Mouse (Mus musculus) neural tube, embryonic 15.5 days (tissue): ENCODE measurements around the gene Tmigd1. TPM values are rescaled to one million over a fixed set of nuclear protein-coding genes. Genes with fewer than 3 reads are reported as not detected.

Experiments used
- ATAC-seq: fragments of 200-750 bp; cut with Nextera tagmentation; 2 replicates; pipeline ENCODE4 v1.8.0; 2017; ENCODE audit warnings: mild to moderate bottlenecking, moderate TSS enrichment, moderate library complexity; ENCODE audit not compliant: low FRiP score
- H3K27ac ChIP-seq: fragments of 300-500 bp; sonication (generic); replicated peaks from 2 replicates; pipeline ENCODE4 v1.5.1; 2015; ENCODE audit warnings: mild to moderate bottlenecking, inconsistent platforms
- H3K27me3 ChIP-seq: fragments of 300-500 bp; sonication (generic); replicated peaks from 2 replicates; pipeline ENCODE4 v1.6.1; 2015; ENCODE audit warnings: inconsistent platforms
- H3K36me3 ChIP-seq: fragments of 300-500 bp; sonication (generic); 2 replicates; pipeline ENCODE4 v1.6.1; 2015; ENCODE audit warnings: inconsistent platforms
- H3K4me1 ChIP-seq: fragments of 300-500 bp; sonication (generic); 2 replicates; pipeline ENCODE4 v1.6.1; 2015; ENCODE audit warnings: inconsistent platforms
- H3K4me2 ChIP-seq: fragments of 300-500 bp; sonication (generic); 2 replicates; pipeline ENCODE4 v1.6.1; 2015; ENCODE audit warnings: inconsistent platforms, mild to moderate bottlenecking, moderate library complexity
- H3K4me3 ChIP-seq: fragments of 300-500 bp; sonication (generic); replicated peaks from 2 replicates; pipeline ENCODE4 v1.5.1; 2015; ENCODE audit warnings: mild to moderate bottlenecking, inconsistent platforms
- H3K9ac ChIP-seq: fragments of 300-500 bp; sonication (generic); replicated peaks from 2 replicates; pipeline ENCODE4 v1.6.1; 2015; ENCODE audit warnings: mild to moderate bottlenecking, inconsistent platforms
- H3K9me3 ChIP-seq: fragments of 300-500 bp; sonication (generic); replicated peaks from 2 replicates; pipeline ENCODE4 v1.6.1; 2016; ENCODE audit warnings: inconsistent platforms
- WGBS: fragments of 180-500 bp; shearing (Covaris S2); methylation state at CpG from one replicate; pipeline ENCODE4 v1.1.7; 2015; ENCODE audit warnings: mixed read lengths; 5-methylcytosine and 5-hydroxymethylcytosine counted together
- polyA plus RNA-seq: library from polyadenylated mRNA; unstranded; fragments of >200 nt; fragmentation: Nextera tagmentation; extraction: Ambion mirVana; gene quantifications from 2 replicates; pipeline ENCODE4 v1.2.1, GENCODE M21; 2015

Tmigd1 gene
- 0.18 TPM in 1 of 2 replicates, not detected in the other for polyA plus RNA-seq

- H3K4me2 ChIP-seq, result no peak within 1 kb of the TSS
- H3K4me3 ChIP-seq, result no peak within 1 kb of the TSS
- ATAC-seq, result no peak
- no peaks in the 10 kb centered on the region for H3K27me3 ChIP-seq
- 84% methylated on average over 7 of the region's 7 CpGs for WGBS
- no peak within 1 kb of the TSS for H3K27ac ChIP-seq
- no peaks in the 10 kb centered on the region for H3K4me1 ChIP-seq
- no peaks in the 10 kb centered on the region for H3K9me3 ChIP-seq
- H3K9ac ChIP-seq, result no peak within 1 kb of the TSS
- no peaks in the 10 kb centered on the region for H3K36me3 ChIP-seq
Observed at GRCm38 (mm10) chr11:76901579-76902361, at the start of gene Tmigd1. Gene Tmigd1, plus strand, starts transcription at chr11:76902159.

- no peak for ATAC-seq
- no peaks in the 10 kb centered on the region for H3K27me3 ChIP-seq
- WGBS, result 45% methylated on average over 17 of the region's 17 CpGs
Observed at GRCm38 (mm10) chr11:76854475-76855341, 47.3 kb upstream of the Tmigd1 start.

GRCm38 (mm10) chr11:76856601-76857000, 45.4 kb upstream of the Tmigd1 start:
- Histone ChIP-seq H3K9ac (no peak overlapping the region), H3K9me3 (no peaks in the 10 kb centered on the region), H3K27me3 (no peaks in the 10 kb centered on the region), H3K4me3 (no peak overlapping the region), H3K4me1 (no peaks in the 10 kb centered on the region), H3K4me2 (no peak overlapping the region), H3K27ac (no peak overlapping the region), H3K36me3 (no peaks in the 10 kb centered on the region)
- ATAC-seq, result no peak
- 92% methylated on average over 2 of the region's 2 CpGs for WGBS

More at GRCm38 (mm10) chr11:76854475-76855341, 47.3 kb upstream of the Tmigd1 start:
- H3K9ac ChIP-seq, result no peak overlapping the region
- H3K4me3 ChIP-seq, result no peak overlapping the region
- no peaks in the 10 kb centered on the region for H3K4me1 ChIP-seq
- H3K36me3 ChIP-seq, result no peaks in the 10 kb centered on the region
- no peaks in the 10 kb centered on the region for H3K9me3 ChIP-seq
- no peak overlapping the region for H3K4me2 ChIP-seq
- H3K27ac ChIP-seq, result no peak overlapping the region

- Histone ChIP-seq H3K36me3 (no peaks in the 10 kb centered on the region), H3K4me1 (no peaks in the 10 kb centered on the region), H3K4me2 (no peak overlapping the region), H3K9me3 (no peaks in the 10 kb centered on the region), H3K4me3 (no peak overlapping the region), H3K27me3 (no peaks in the 10 kb centered on the region), H3K27ac (no peak overlapping the region), H3K9ac (no peak overlapping the region)
- no peak for ATAC-seq
- 82% methylated on average over 7 of the region's 7 CpGs for WGBS
Observed at GRCm38 (mm10) chr11:76857111-76857510, 44.8 kb upstream of the Tmigd1 start.

- Histone ChIP-seq H3K4me2 (no peak overlapping the region), H3K4me3 (no peak overlapping the region), H3K36me3 (no peaks in the 10 kb centered on the region), H3K9ac (no peak overlapping the region), H3K9me3 (no peaks in the 10 kb centered on the region), H3K27ac (no peak overlapping the region), H3K4me1 (no peaks in the 10 kb centered on the region), H3K27me3 (no peaks in the 10 kb centered on the region)
- 82% methylated on average over 5 of the region's 5 CpGs for WGBS
- no peak for ATAC-seq
Observed at GRCm38 (mm10) chr11:76858781-76859180, 43.2 kb upstream of the Tmigd1 start.

GRCm38 (mm10) chr11:76859261-76859660, 42.7 kb upstream of the Tmigd1 start:
- Histone ChIP-seq H3K4me2 (no peak overlapping the region), H3K27me3 (no peaks in the 10 kb centered on the region), H3K4me1 (no peaks in the 10 kb centered on the region), H3K27ac (no peak overlapping the region), H3K9me3 (no peaks in the 10 kb centered on the region), H3K36me3 (no peaks in the 10 kb centered on the region), H3K4me3 (no peak overlapping the region), H3K9ac (no peak overlapping the region)
- ATAC-seq, result no peak
- WGBS, result 75% methylated on average over 5 of the region's 5 CpGs

- no peaks in the 10 kb centered on the region for H3K27me3 ChIP-seq
- H3K4me2 ChIP-seq, result no peak overlapping the region
- no peak overlapping the region for H3K9ac ChIP-seq
- no peak overlapping the region for H3K4me3 ChIP-seq
- 88% methylated on average over 3 of the region's 3 CpGs for WGBS
- no peak overlapping the region for H3K27ac ChIP-seq
- ATAC-seq, result no peak
- no peaks in the 10 kb centered on the region for H3K9me3 ChIP-seq
- no peaks in the 10 kb centered on the region for H3K36me3 ChIP-seq
- H3K4me1 ChIP-seq, result no peaks in the 10 kb centered on the region
Observed at GRCm38 (mm10) chr11:76861185-76861584, 40.8 kb upstream of the Tmigd1 start.

- no peak for ATAC-seq
- WGBS, result 65% methylated on average over 11 of the region's 11 CpGs
- H3K4me2 ChIP-seq, result no peak overlapping the region
- H3K9ac ChIP-seq, result no peak overlapping the region
- H3K27ac ChIP-seq, result no peak overlapping the region
- no peaks in the 10 kb centered on the region for H3K4me1 ChIP-seq
- H3K36me3 ChIP-seq, result no peaks in the 10 kb centered on the region
- no peaks in the 10 kb centered on the region for H3K27me3 ChIP-seq
- H3K4me3 ChIP-seq, result no peak overlapping the region
- no peaks in the 10 kb centered on the region for H3K9me3 ChIP-seq
Observed at GRCm38 (mm10) chr11:76872556-76873234, 29.3 kb upstream of the Tmigd1 start.

GRCm38 (mm10) chr11:76873865-76874264, 28.1 kb upstream of the Tmigd1 start:
- no peak overlapping the region for H3K27ac ChIP-seq
- no peak for ATAC-seq
- H3K9ac ChIP-seq, result no peak overlapping the region
- H3K9me3 ChIP-seq, result no peaks in the 10 kb centered on the region
- no peak overlapping the region for H3K4me3 ChIP-seq
- no peak overlapping the region for H3K4me2 ChIP-seq
- no peaks in the 10 kb centered on the region for H3K4me1 ChIP-seq
- H3K27me3 ChIP-seq, result no peaks in the 10 kb centered on the region
- H3K36me3 ChIP-seq, result no peaks in the 10 kb centered on the region
- 96% methylated on average over 5 of the region's 5 CpGs for WGBS

GRCm38 (mm10) chr11:76874766-76875165, 27.2 kb upstream of the Tmigd1 start:
- H3K4me1 ChIP-seq, result no peaks in the 10 kb centered on the region
- no peak overlapping the region for H3K27ac ChIP-seq
- no peak overlapping the region for H3K4me2 ChIP-seq
- H3K9me3 ChIP-seq, result no peaks in the 10 kb centered on the region
- no peak for ATAC-seq
- WGBS, result 76% methylated on average over 6 of the region's 6 CpGs
- no peak overlapping the region for H3K4me3 ChIP-seq
- no peaks in the 10 kb centered on the region for H3K36me3 ChIP-seq
- H3K9ac ChIP-seq, result no peak overlapping the region
- no peaks in the 10 kb centered on the region for H3K27me3 ChIP-seq

- H3K4me2 ChIP-seq, result no peak overlapping the region
- no peak for ATAC-seq
- H3K4me3 ChIP-seq, result no peak overlapping the region
- no peaks in the 10 kb centered on the region for H3K4me1 ChIP-seq
- no peaks in the 10 kb centered on the region for H3K36me3 ChIP-seq
- H3K9me3 ChIP-seq, result no peaks in the 10 kb centered on the region
- no peak overlapping the region for H3K9ac ChIP-seq
- 88% methylated on average over 5 of the region's 5 CpGs for WGBS
- no peak overlapping the region for H3K27ac ChIP-seq
- no peaks in the 10 kb centered on the region for H3K27me3 ChIP-seq
Observed at GRCm38 (mm10) chr11:76879816-76880215, 22.1 kb upstream of the Tmigd1 start.
